Mouse (Mus musculus): ENCODE data around the gene Dusp13.

Dusp13 gene

GRCm38 (mm10) chr14:21750881-21751542 lies at the start of gene Dusp13:
Gene Dusp13, minus strand, starts transcription at chr14:21751181.
- peak; percentile 71 for DNase-seq

GRCm38 (mm10) chr14:21800641-21801040 lies 49.7 kb upstream of the Dusp13 start:
- no peak for DNase-seq

- DNase-seq = no peak
Measured at GRCm38 (mm10) chr14:21792250-21792649, 41.3 kb upstream of the Dusp13 start.

- no peak for DNase-seq
Measured at GRCm38 (mm10) chr14:21791722-21792121, 40.7 kb upstream of the Dusp13 start.

GRCm38 (mm10) chr14:21790585-21791251 lies 39.7 kb upstream of the Dusp13 start:
- DNase-seq = no peak

- no peak for DNase-seq
Measured at GRCm38 (mm10) chr14:21788121-21788520, 37.1 kb upstream of the Dusp13 start.

- no peak for DNase-seq
Measured at GRCm38 (mm10) chr14:21787374-21787773, 36.4 kb upstream of the Dusp13 start.

GRCm38 (mm10) chr14:21786500-21786899 lies 35.5 kb upstream of the Dusp13 start:
- no peak for DNase-seq

- DNase-seq = no peak
Measured at GRCm38 (mm10) chr14:21776201-21776600, 25.2 kb upstream of the Dusp13 start.

GRCm38 (mm10) chr14:21773946-21774345 lies 23.0 kb upstream of the Dusp13 start:
- no peak for DNase-seq

GRCm38 (mm10) chr14:21772506-21773281 lies 21.7 kb upstream of the Dusp13 start:
- no peak for DNase-seq

- DNase-seq = no peak
Measured at GRCm38 (mm10) chr14:21766398-21766958, 15.5 kb upstream of the Dusp13 start.

GRCm38 (mm10) chr14:21765754-21766397 lies 14.9 kb upstream of the Dusp13 start:
- no peak for DNase-seq

- no peak for DNase-seq
Measured at GRCm38 (mm10) chr14:21764646-21765045, 13.7 kb upstream of the Dusp13 start.

- no peak for DNase-seq
Measured at GRCm38 (mm10) chr14:21763736-21764135, 12.8 kb upstream of the Dusp13 start.

- DNase-seq = no peak
Measured at GRCm38 (mm10) chr14:21761560-21761959, 10.6 kb upstream of the Dusp13 start.

- no peak for DNase-seq
Measured at GRCm38 (mm10) chr14:21753367-21753766, 2.4 kb upstream of the Dusp13 start.

- no peak for DNase-seq
Measured at GRCm38 (mm10) chr14:21752411-21752810, 1.4 kb upstream of the Dusp13 start.

- DNase-seq = peak; percentile 82
Measured at GRCm38 (mm10) chr14:21750008-21750880, 737 bp downstream of the Dusp13 start, which contains the start of gene Samd8. Gene Samd8, plus strand, starts transcription at chr14:21750531.

GRCm38 (mm10) chr14:21748142-21748870 lies 2.7 kb downstream of the Dusp13 start:
- DNase-seq = no peak

Measured in layer of hippocampus, adult 9-11 months (tissue).